Mouse (Mus musculus): ENCODE results near the gene Qprt. TPM values are rescaled to one million over a fixed set of nuclear protein-coding genes. Genes with fewer than 3 reads are reported as not detected.
A peak's percentile ranks its signal among the peaks of the same experiment; 100 is the strongest.

Gene Qprt
- polyA plus RNA-seq, 1 experiment from 2014 or later, result 2.4 TPM

DNA sequence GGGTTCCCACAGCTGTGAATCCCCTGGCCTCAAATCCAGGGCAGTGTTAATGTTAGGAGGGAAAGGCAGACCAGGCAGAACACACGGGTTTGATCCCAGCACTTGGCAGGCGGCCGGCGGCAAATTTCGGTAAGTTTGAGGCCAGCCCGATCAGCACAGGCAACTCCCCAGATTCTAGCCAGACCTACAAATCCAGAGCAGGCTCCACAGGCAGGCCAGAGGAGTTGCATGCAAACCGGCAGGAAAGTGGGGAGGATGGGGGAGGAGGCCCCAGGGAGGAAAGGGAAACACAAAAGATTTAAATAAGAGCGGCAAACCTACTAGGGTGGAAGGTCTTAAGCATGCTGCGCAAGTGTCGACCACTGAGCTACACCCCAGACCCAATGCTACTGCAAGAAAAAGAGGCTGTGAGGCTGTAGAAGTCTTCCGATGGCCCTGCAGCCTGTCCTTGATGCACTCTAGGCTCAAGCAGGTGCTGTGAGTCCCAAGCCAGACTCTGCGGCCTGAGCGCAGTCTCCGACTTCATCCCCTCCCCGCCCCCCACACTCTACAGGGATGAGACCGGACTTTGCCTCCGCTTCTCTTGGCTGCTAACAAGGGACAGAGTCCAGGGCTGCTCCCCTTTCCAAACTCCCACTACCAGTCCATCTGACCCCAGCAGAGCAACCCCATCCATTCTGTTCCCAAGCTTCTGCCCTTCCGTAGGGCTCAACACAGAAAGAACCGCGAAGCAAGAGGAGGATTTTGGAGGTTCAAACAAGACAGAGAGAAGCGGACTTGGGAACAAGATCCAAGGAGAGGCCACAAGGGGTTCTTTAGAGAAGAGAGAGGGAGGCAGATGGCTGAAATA lies 740 bp downstream of the Qprt start:
- ATAC-seq (ENCODE audit: insufficient number of reproducible peaks, insufficient read depth, low FRiP score, low TSS enrichment), result no peak
- peaks cover 4% of the 10 kb centered on the region; the same call in 1 of the 2 replicates for H3K9me3 ChIP-seq
- peak overlapping the region; percentile 7 for H3K9ac ChIP-seq
- H3K4me3 ChIP-seq, result no peak overlapping the region
- H3K36me3 ChIP-seq, result no peaks in the 10 kb centered on the region
- H3K27me3 ChIP-seq, result peaks cover 24% of the 10 kb centered on the region
- peaks cover 15% of the 10 kb centered on the region; the same call in 1 of the 2 replicates for H3K4me1 ChIP-seq
- 8% methylated on average over 21 of the region's 21 CpGs for WGBS
- 0 out of 2 replicates have a peak overlapping the region, but pooled peaks have one; percentile 26 for H3K27ac ChIP-seq
- H3K4me2 ChIP-seq (replicated peaks), result peak overlapping the region; percentile 24

- no peak for ATAC-seq (ENCODE audit: insufficient number of reproducible peaks, insufficient read depth, low FRiP score, low TSS enrichment)
- Histone ChIP-seq H3K4me1 (peaks cover 18% of the 10 kb centered on the region), H3K27ac (no peak overlapping the region), H3K4me2 (replicated peaks) (no peak overlapping the region), H3K27me3 (peaks cover 24% of the 10 kb centered on the region), H3K36me3 (no peaks in the 10 kb centered on the region), H3K4me3 (no peak overlapping the region), H3K9me3 (no peaks in the 10 kb centered on the region), H3K9ac (no peak overlapping the region)
- 47% methylated on average over 14 of the region's 14 CpGs for WGBS
Observed at GRCm38 (mm10) chr7:127118671-127119445, 3.2 kb downstream of the Qprt start.

- Histone ChIP-seq H3K27me3 (peaks cover 24% of the 10 kb centered on the region), H3K36me3 (no peaks in the 10 kb centered on the region), H3K9ac (no peak overlapping the region), H3K9me3 (no peaks in the 10 kb centered on the region), H3K27ac (no peak overlapping the region), H3K4me3 (no peak overlapping the region), H3K4me2 (replicated peaks) (no peak overlapping the region), H3K4me1 (peaks cover 18% of the 10 kb centered on the region)
- ATAC-seq (ENCODE audit: insufficient number of reproducible peaks, insufficient read depth, low FRiP score, low TSS enrichment), result no peak
- 36% methylated on average over 5 of the region's 5 CpGs for WGBS
Observed at GRCm38 (mm10) chr7:127117948-127118347, 4.1 kb downstream of the Qprt start.

GRCm38 (mm10) chr7:127116331-127116935 lies 5.6 kb downstream of the Qprt start:
- no peaks in the 10 kb centered on the region for H3K36me3 ChIP-seq
- H3K27me3 ChIP-seq, result peaks cover 14% of the 10 kb centered on the region
- H3K9me3 ChIP-seq, result no peaks in the 10 kb centered on the region
- no peak overlapping the region for H3K4me3 ChIP-seq
- no peak for ATAC-seq (ENCODE audit: insufficient number of reproducible peaks, insufficient read depth, low FRiP score, low TSS enrichment)
- no peak overlapping the region for H3K27ac ChIP-seq
- H3K4me1 ChIP-seq, result peaks cover 15% of the 10 kb centered on the region
- H3K4me2 ChIP-seq (replicated peaks), result no peak overlapping the region
- 45% methylated on average over 11 of the region's 11 CpGs for WGBS
- H3K9ac ChIP-seq, result no peak overlapping the region

DNA sequence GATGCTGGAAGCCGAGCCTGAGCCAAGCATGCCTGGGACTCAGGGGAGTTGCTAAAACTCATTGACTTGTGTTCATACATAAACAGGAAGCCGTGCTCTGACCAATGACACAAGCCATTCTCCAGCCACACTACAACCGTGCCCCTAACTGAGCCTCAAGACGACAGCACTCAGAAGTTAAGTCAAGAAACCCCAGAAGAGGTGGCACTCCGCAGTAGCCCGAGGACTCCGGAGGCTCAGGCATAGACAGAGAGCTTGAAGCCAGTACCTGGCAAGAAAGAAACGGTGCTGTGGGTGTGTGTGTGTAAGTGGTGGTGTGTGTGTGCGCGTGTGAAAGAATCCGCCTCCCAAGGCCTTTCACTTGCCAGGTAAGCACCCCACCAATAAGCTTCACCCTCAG lies 7.1 kb downstream of the Qprt start:
- ATAC-seq (ENCODE audit: insufficient number of reproducible peaks, insufficient read depth, low FRiP score, low TSS enrichment), result no peak
- no peaks in the 10 kb centered on the region for H3K36me3 ChIP-seq
- peaks cover 9% of the 10 kb centered on the region; the same call in 1 of the 2 replicates for H3K4me1 ChIP-seq
- H3K9me3 ChIP-seq, result no peaks in the 10 kb centered on the region
- no peak overlapping the region for H3K4me2 ChIP-seq (replicated peaks)
- H3K27ac ChIP-seq, result no peak overlapping the region
- no peak overlapping the region for H3K9ac ChIP-seq
- no peak overlapping the region for H3K4me3 ChIP-seq
- WGBS, result 77% methylated on average over 11 of the region's 11 CpGs
- no peaks in the 10 kb centered on the region for H3K27me3 ChIP-seq

DNA sequence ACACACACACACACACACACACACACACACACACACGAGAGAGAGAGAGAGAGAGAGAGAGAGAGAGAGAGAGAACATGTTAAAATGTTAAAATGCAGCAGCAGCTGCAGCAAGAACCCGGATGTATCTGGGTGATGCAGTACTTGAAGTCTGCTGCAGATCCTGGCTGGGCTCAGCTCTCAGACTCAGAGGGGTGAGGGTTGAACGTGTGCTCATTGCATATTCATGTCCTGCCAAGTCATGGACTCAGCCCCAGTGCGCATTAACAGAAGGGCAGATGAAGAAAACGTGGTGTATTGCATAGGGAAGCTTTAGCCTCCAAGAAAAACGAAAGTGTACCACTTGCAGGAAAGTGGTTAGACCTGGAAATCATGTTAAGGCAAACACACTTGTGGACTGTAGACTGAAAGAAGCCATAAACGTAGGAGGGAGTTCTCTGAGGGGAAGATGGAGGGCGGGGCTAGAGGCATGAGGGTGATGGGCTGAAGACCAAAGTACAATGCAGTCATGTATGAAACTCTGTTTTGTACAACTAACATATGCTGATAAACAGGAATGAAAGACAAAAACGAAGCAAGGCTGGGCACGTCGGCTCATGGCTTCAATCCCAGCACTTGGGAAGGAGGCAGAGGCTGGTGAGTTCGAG lies 8.3 kb downstream of the Qprt start:
- H3K9ac ChIP-seq, result no peak overlapping the region
- no peak overlapping the region for H3K4me3 ChIP-seq
- peaks cover 6% of the 10 kb centered on the region; the same call in 1 of the 2 replicates for H3K4me1 ChIP-seq
- no peak overlapping the region for H3K4me2 ChIP-seq (replicated peaks)
- H3K9me3 ChIP-seq, result no peaks in the 10 kb centered on the region
- WGBS, result 57% methylated on average over 11 of the region's 12 CpGs
- no peak overlapping the region for H3K27ac ChIP-seq
- ATAC-seq (ENCODE audit: insufficient number of reproducible peaks, insufficient read depth, low FRiP score, low TSS enrichment), result no peak
- no peaks in the 10 kb centered on the region for H3K27me3 ChIP-seq
- H3K36me3 ChIP-seq, result no peaks in the 10 kb centered on the region

DNA sequence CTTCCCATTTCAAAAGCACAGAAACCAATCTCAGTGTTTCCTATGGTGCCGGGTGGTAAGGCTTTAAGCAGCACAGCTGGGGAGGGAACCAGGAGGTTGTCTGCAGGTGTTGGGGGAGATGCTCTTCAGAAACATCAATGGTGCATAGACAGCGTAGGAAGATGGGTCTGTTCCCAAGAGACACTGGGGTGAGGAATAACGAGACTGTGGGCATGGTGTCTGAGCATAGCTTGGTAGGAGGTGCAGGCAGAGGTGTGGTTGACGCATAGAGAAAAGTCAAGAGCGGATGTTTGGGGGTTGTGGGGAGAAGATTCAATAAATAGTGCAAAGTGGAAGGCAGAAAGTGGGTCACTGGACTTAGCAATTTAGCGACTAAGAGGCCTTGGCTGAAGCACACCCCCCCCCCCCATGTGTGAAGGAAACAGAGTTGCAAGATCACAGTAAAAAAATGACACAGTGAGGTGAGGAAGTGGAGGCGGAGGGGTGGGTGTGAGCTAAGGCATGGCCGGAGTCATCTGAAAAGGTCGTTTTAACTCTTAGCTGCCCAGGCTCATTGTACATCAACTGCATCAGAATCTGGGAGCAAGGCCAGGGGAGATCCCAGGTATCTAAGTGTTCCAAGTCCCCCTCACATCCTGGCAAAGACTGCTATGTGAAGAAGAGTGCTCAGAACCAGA lies 9.0 kb downstream of the Qprt start:
- H3K27me3 ChIP-seq, result no peaks in the 10 kb centered on the region
- ATAC-seq (ENCODE audit: insufficient number of reproducible peaks, insufficient read depth, low FRiP score, low TSS enrichment), result no peak
- no peak overlapping the region for H3K9ac ChIP-seq
- H3K4me3 ChIP-seq, result no peak overlapping the region
- H3K27ac ChIP-seq, result no peak overlapping the region
- peaks cover 4% of the 10 kb centered on the region; the same call in 1 of the 2 replicates for H3K4me1 ChIP-seq
- H3K4me2 ChIP-seq (replicated peaks), result no peak overlapping the region
- no peaks in the 10 kb centered on the region for H3K9me3 ChIP-seq
- WGBS, result 48% methylated on average over 9 of the region's 9 CpGs
- H3K36me3 ChIP-seq, result no peaks in the 10 kb centered on the region

- no peak overlapping the region for H3K27ac ChIP-seq
- no peak for ATAC-seq (ENCODE audit: insufficient number of reproducible peaks, insufficient read depth, low FRiP score, low TSS enrichment)
- peaks cover 4% of the 10 kb centered on the region; the same call in 1 of the 2 replicates for H3K4me1 ChIP-seq
- H3K27me3 ChIP-seq, result no peaks in the 10 kb centered on the region
- no peaks in the 10 kb centered on the region for H3K36me3 ChIP-seq
- no peak overlapping the region for H3K4me2 ChIP-seq (replicated peaks)
- H3K9me3 ChIP-seq, result no peaks in the 10 kb centered on the region
- no peak overlapping the region for H3K4me3 ChIP-seq
- 81% methylated on average over 12 of the region's 12 CpGs for WGBS
- no peak overlapping the region for H3K9ac ChIP-seq
Observed at GRCm38 (mm10) chr7:127112251-127112841, 9.7 kb downstream of the Qprt start.

- no peaks in the 10 kb centered on the region for H3K9me3 ChIP-seq
- no peak overlapping the region for H3K4me2 ChIP-seq (replicated peaks)
- H3K36me3 ChIP-seq, result no peaks in the 10 kb centered on the region
- no peak overlapping the region for H3K27ac ChIP-seq
- whole genome bisulfite sequencing, result 42% methylated on average over 6 of the region's 6 CpGs
- H3K9ac ChIP-seq, result no peak overlapping the region
- no peaks in the 10 kb centered on the region for H3K27me3 ChIP-seq
- ATAC-seq (ENCODE audit: insufficient number of reproducible peaks, insufficient read depth, low FRiP score, low TSS enrichment), result no peak
- H3K4me3 ChIP-seq, result no peak overlapping the region
- H3K4me1 ChIP-seq, result peaks cover 4% of the 10 kb centered on the region; the same call in 1 of the 2 replicates
Observed at GRCm38 (mm10) chr7:127111461-127111860, 10.6 kb downstream of the Qprt start.

DNA sequence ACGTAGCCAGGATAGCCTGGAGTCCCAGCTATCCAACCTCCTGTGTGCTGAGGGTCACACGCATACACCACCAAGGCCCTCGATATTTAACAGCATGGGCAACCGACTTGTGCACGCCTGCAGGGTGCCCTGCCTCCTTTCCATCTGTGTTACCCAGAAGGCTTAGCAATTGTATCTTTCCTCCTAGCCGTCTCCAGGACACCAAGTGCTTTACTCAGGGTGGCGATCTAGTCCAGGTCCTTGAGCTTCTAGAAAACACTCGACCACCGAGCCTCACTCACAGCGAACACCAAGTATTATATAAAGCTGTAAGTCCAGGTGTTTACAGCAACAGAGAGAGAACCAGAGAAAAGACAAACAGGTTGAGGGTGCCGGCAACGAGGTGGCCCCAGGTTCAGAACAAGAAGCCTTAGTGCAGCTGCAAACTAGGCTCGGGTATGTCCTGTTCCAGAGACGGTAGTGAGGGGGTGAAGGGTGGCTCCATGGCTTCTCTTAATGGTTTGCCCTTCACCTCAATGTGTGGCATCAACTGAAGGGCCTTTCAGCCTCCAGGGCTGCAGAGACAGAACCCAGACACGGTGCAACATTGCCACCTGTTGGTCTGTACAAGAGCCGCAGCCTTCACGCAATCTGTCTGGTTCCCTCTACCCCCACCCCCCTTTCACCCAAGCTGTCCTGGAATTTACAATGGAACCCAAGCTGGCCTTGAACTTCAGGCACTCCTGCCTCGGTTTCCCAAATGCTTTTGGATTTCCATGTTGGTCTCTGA lies 11.6 kb downstream of the Qprt start:
- Histone ChIP-seq H3K4me2 (replicated peaks) (no peak overlapping the region), H3K9me3 (no peaks in the 10 kb centered on the region), H3K4me3 (no peak overlapping the region), H3K36me3 (no peaks in the 10 kb centered on the region), H3K4me1 (no peaks in the 10 kb centered on the region), H3K9ac (no peak overlapping the region), H3K27me3 (no peaks in the 10 kb centered on the region), H3K27ac (no peak overlapping the region)
- ATAC-seq (ENCODE audit: insufficient number of reproducible peaks, insufficient read depth, low FRiP score, low TSS enrichment), result no peak
- WGBS, result 51% methylated on average over 18 of the region's 18 CpGs

Measured in embryonic facial prominence, embryonic 12.5 days (tissue).